Comparison of ENCODE assay signal across 18 mouse cellular contexts in the genomic region with DNA sequence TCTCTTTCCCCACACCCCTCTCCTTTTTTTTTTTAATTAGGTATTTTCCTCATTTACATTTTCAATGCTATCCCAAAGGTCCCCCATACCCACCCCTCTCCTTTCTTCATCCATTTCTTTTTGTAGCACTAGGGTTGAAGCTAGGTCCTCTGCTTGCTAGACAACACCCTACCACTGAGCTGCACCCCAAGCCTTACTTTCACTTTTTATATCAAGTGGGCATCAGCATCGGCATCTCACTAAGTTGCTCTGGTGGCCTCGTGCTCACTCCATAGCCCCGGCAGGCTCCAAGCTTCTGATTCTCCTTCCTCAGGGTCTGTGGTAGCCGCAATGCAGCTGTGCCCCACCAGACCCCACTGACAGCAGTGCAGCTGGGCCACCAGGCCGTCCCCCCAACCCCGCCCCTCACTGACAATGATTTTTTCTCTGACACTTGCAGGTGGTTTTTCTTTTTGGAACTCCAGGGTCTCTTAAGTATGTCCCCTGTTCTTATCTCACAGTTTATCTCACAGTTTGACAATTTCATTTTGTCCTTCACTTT.
DNase-seq lines count a peak whose midpoint lies in the region; ATAC-seq and TF ChIP-seq lines count a peak whose summit lies in the region.
"Had no signal": no experiment of that assay in that cellular context is flagged by ENCODE, and none has a peak within 500 bp of the region (broad histone marks: within the 10 kb centered on the region; RNA-seq: fewer than 3 reads in every experiment).

No protein-coding gene starts in this region.

- intact Hi-C loops in gastrocnemius, adult 2 months (cut with DNase I): no loop called here

- H3K4me3 ChIP-seq in gastrocnemius, adult 2 months: peak overlapping the region; percentile 38
- H3K4me3 ChIP-seq in hindbrain, embryonic 12.5 days: no peak overlapping the region
- no peak overlapping the region for H3K4me3 ChIP-seq in forebrain, embryonic 13.5 days
- H3K4me3 ChIP-seq: embryonic facial prominence, embryonic 15.5 days; heart, embryonic 12.5 days; neural tube, embryonic 13.5 days had no signal

- ATAC-seq in common myeloid progenitor, adult 5-6 weeks (replicated peaks; ENCODE audit: low read depth, poor library complexity, severe bottlenecking): peak; percentile 66; the same call in 1 of the 2 replicates
- no peak for ATAC-seq in hindbrain, embryonic 12.5 days (ENCODE audit: low FRiP score)
- no peak for ATAC-seq in forebrain, embryonic 13.5 days

- H3K27me3 ChIP-seq in hindbrain, embryonic 12.5 days: no peaks in the 10 kb centered on the region
- H3K27me3 ChIP-seq in forebrain, embryonic 13.5 days: no peaks in the 10 kb centered on the region
- H3K27me3 ChIP-seq: embryonic facial prominence, embryonic 15.5 days; heart, embryonic 12.5 days; neural tube, embryonic 13.5 days had no signal

- no peak for DNase-seq in gastrocnemius, adult 2 months
- no peak for DNase-seq in gastrocnemius, postnatal 10 days
- peak; percentile 58 for DNase-seq in naive thymus-derived CD4-positive, alpha-beta T cell, adult 2 months (ENCODE audit: low read depth)
- DNase-seq in thymus, postnatal 36 days: peak; percentile 77 to 86
- DNase-seq in ovary, postnatal 36 days (ENCODE audit: low spot score): no peak
- DNase-seq: adrenal gland, adult 8-10 months; cerebellum, adult 2 months; layer of hippocampus, adult 9-11 months; lung, adult 2 months; right cerebral cortex, postnatal 4 days had no signal

- H3K27ac ChIP-seq in gastrocnemius, adult 2 months: no peak overlapping the region
- no peak overlapping the region for H3K27ac ChIP-seq in hindbrain, embryonic 12.5 days
- no peak overlapping the region for H3K27ac ChIP-seq in forebrain, embryonic 13.5 days
- H3K27ac ChIP-seq: embryonic facial prominence, embryonic 15.5 days; hindbrain, embryonic 14.5 days; macrophage; neural tube, embryonic 13.5 days had no signal

- TF ChIP-seq CTCF in gastrocnemius, adult 2 months (IDR thresholded peaks at IDR 0.05): no peak

- H3K9me3 ChIP-seq in hindbrain, embryonic 12.5 days (replicated peaks): no peaks in the 10 kb centered on the region
- H3K9me3 ChIP-seq in forebrain, embryonic 13.5 days (replicated peaks): no peaks in the 10 kb centered on the region
- H3K9me3 ChIP-seq: embryonic facial prominence, embryonic 15.5 days; heart, embryonic 12.5 days; neural tube, embryonic 13.5 days had no signal

- H3K4me2 ChIP-seq in hindbrain, embryonic 12.5 days (replicated peaks): no peak overlapping the region
- no peak overlapping the region for H3K4me2 ChIP-seq in forebrain, embryonic 13.5 days
- H3K4me2 ChIP-seq: embryonic facial prominence, embryonic 15.5 days; heart, embryonic 12.5 days; hindbrain, embryonic 14.5 days; neural tube, embryonic 13.5 days had no signal

- WGBS in hindbrain, embryonic 12.5 days: 87% methylated on average over 6 of the region's 6 CpGs
- 86% methylated on average over 6 of the region's 6 CpGs for WGBS in forebrain, embryonic 13.5 days

- H3K36me3 ChIP-seq in hindbrain, embryonic 12.5 days: no peaks in the 10 kb centered on the region
- no peaks in the 10 kb centered on the region for H3K36me3 ChIP-seq in forebrain, embryonic 13.5 days (ENCODE audit: poor library complexity, severe bottlenecking)
- H3K36me3 ChIP-seq: embryonic facial prominence, embryonic 15.5 days; heart, embryonic 12.5 days; neural tube, embryonic 13.5 days had no signal

- H3K4me1 ChIP-seq in hindbrain, embryonic 12.5 days: peaks cover 9% of the 10 kb centered on the region
- H3K4me1 ChIP-seq in forebrain, embryonic 13.5 days: no peaks in the 10 kb centered on the region
- H3K4me1 ChIP-seq: embryonic facial prominence, embryonic 15.5 days had no signal

- H3K9ac ChIP-seq in hindbrain, embryonic 12.5 days: no peak overlapping the region
- no peak overlapping the region for H3K9ac ChIP-seq in forebrain, embryonic 13.5 days
- H3K9ac ChIP-seq: embryonic facial prominence, embryonic 15.5 days; heart, embryonic 12.5 days; hindbrain, embryonic 14.5 days; neural tube, embryonic 13.5 days had no signal

Comparison
In these comparisons a context has a peak if more than half of its experiments do, and no peak if none do; other contexts are left out.
1. DNase-seq: peak in naive thymus-derived CD4-positive, alpha-beta T cell, adult 2 months (single experiment) and thymus, postnatal 36 days (2 of 2); none in gastrocnemius, adult 2 months (single experiment), gastrocnemius, postnatal 10 days (single experiment) and ovary, postnatal 36 days (single experiment).